Comparison of ENCODE assay signal across 15 mouse cellular contexts in the genomic region with DNA sequence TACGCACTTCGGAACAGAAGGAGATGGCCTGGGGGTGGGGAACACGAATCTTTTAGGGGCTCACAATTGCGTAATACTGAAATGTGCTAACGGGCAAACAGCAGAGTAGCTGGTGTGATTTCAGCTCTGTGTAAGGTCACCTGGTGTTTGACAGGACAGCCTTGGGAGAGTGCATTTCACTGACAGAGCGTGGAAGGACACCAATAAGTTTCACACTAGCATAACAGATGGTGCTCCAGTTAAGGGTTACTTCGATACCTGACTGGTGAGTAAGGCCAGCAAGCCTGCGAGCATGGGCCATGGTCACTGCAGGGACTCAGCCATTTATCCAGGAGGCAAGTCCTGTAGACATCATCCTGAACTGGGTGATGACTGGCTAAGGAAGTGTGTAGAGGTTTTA. TPM values are rescaled to one million over a fixed set of nuclear protein-coding genes. Genes with fewer than 3 reads are reported as not detected.
A peak's percentile ranks its signal among the peaks of the same experiment; 100 is the strongest.
DNase-seq lines count a peak whose midpoint lies in the region; ATAC-seq and TF ChIP-seq lines count a peak whose summit lies in the region.
"Had no signal": no experiment of that assay in that cellular context is flagged by ENCODE, and none has a peak within 500 bp of the region (broad histone marks: within the 10 kb centered on the region; RNA-seq: fewer than 3 reads in every experiment).

No protein-coding gene starts in this region.

- TF ChIP-seq CTCF in kidney, adult 2 months (conservative IDR thresholded peaks at IDR 0.05; ENCODE audit: insufficient read depth, insufficient read length, low read depth, low read length): no peak
- no peak for TF ChIP-seq CTCF in small intestine, adult 2 months (IDR thresholded peaks at IDR 0.05; ENCODE audit: extremely low read depth, insufficient read length, insufficient replicate concordance, low read depth, low read length)

- no peaks in the 10 kb centered on the region for H3K36me3 ChIP-seq in heart, embryonic 12.5 days
- H3K36me3 ChIP-seq in kidney, adult 2 months (ENCODE audit: control insufficient read depth, insufficient read depth, low read length): no peaks in the 10 kb centered on the region
- H3K36me3 ChIP-seq in neural tube, embryonic 14.5 days (ENCODE audit: control insufficient read depth, insufficient read depth, low read length): no peaks in the 10 kb centered on the region
- no peaks in the 10 kb centered on the region for H3K36me3 ChIP-seq in neural tube, embryonic 15.5 days
- no peaks in the 10 kb centered on the region for H3K36me3 ChIP-seq in small intestine, adult 2 months (ENCODE audit: control insufficient read depth, insufficient read depth, low read length)
- no peaks in the 10 kb centered on the region for H3K36me3 ChIP-seq in limb, embryonic 10.5 days

- H3K4me1 ChIP-seq in heart, embryonic 12.5 days (replicated peaks): peaks cover 75% of the 10 kb centered on the region
- H3K4me1 ChIP-seq in kidney, adult 2 months (ENCODE audit: control insufficient read depth, insufficient read depth, low read length): peaks cover 75% of the 10 kb centered on the region
- H3K4me1 ChIP-seq in neural tube, embryonic 14.5 days (ENCODE audit: control insufficient read depth, insufficient read depth, low read length): peaks cover 10% of the 10 kb centered on the region; the same call in 1 of the 2 replicates
- H3K4me1 ChIP-seq in neural tube, embryonic 15.5 days: peaks cover 20% of the 10 kb centered on the region
- peaks cover 31% of the 10 kb centered on the region for H3K4me1 ChIP-seq in small intestine, adult 2 months (ENCODE audit: control insufficient read depth, insufficient read depth, insufficient read length, low read length)
- peaks cover 41% of the 10 kb centered on the region for H3K4me1 ChIP-seq in limb, embryonic 10.5 days

- TF ChIP-seq POLR2A in kidney, adult 2 months (IDR thresholded peaks at IDR 0.05; ENCODE audit: low read depth, low read length): no peak
- TF ChIP-seq POLR2A in small intestine, adult 2 months (IDR thresholded peaks at IDR 0.05; ENCODE audit: low read depth, low read length): no peak

- H3K9me3 ChIP-seq in heart, embryonic 12.5 days (replicated peaks): no peaks in the 10 kb centered on the region
- no peaks in the 10 kb centered on the region for H3K9me3 ChIP-seq in neural tube, embryonic 14.5 days (ENCODE audit: control insufficient read depth, low read length)
- no peaks in the 10 kb centered on the region for H3K9me3 ChIP-seq in neural tube, embryonic 15.5 days (replicated peaks)
- H3K9me3 ChIP-seq in limb, embryonic 10.5 days (replicated peaks): no peaks in the 10 kb centered on the region
- H3K9me3 ChIP-seq: forebrain, embryonic 13.5 days had no signal

- H3K4me3 ChIP-seq in heart, embryonic 12.5 days: no peak overlapping the region
- H3K4me3 ChIP-seq in kidney, adult 2 months (ENCODE audit: insufficient read depth, low read depth, low read length): no peak overlapping the region
- H3K4me3 ChIP-seq in neural tube, embryonic 14.5 days (ENCODE audit: low read depth, low read length): no peak overlapping the region
- H3K4me3 ChIP-seq in neural tube, embryonic 15.5 days (replicated peaks): no peak overlapping the region
- H3K4me3 ChIP-seq in small intestine, adult 2 months (ENCODE audit: low read depth, low read length): no peak overlapping the region
- H3K4me3 ChIP-seq in limb, embryonic 10.5 days: no peak overlapping the region
- H3K4me3 ChIP-seq: forebrain, embryonic 13.5 days had no signal

- DNase-seq in heart, adult 11 months: peak; percentile 90
- no peak for DNase-seq in kidney, adult 2 months
- DNase-seq in kidney, adult 11 months: no peak
- DNase-seq in limb, embryonic 10.5 days (ENCODE audit: low spot score): no peak
- DNase-seq: kidney, postnatal 4 days; left cerebral cortex, postnatal 4 days; lung, embryonic 14.5 days; retina, postnatal 1 day; thymus, adult 2 months had no signal

- no peak overlapping the region for H3K4me2 ChIP-seq in heart, embryonic 12.5 days
- H3K4me2 ChIP-seq in neural tube, embryonic 14.5 days (ENCODE audit: low read depth, low read length): no peak overlapping the region
- H3K4me2 ChIP-seq in neural tube, embryonic 15.5 days: no peak overlapping the region
- H3K4me2 ChIP-seq: forebrain, embryonic 13.5 days; lung, embryonic 14.5 days had no signal

- no peak overlapping the region for H3K27ac ChIP-seq in heart, embryonic 12.5 days (ENCODE audit: poor library complexity, severe bottlenecking)
- H3K27ac ChIP-seq in kidney, adult 2 months (ENCODE audit: insufficient read depth, low read depth, low read length): 0 out of 2 replicates have a peak overlapping the region, but pooled peaks have one; percentile 57
- no peak overlapping the region for H3K27ac ChIP-seq in neural tube, embryonic 14.5 days (ENCODE audit: low read depth, low read length)
- H3K27ac ChIP-seq in neural tube, embryonic 15.5 days (replicated peaks): no peak overlapping the region
- peak overlapping the region; percentile 23; the same call in 1 of the 2 replicates for H3K27ac ChIP-seq in small intestine, adult 2 months (ENCODE audit: insufficient read depth, low read depth, low read length)
- no peak overlapping the region for H3K27ac ChIP-seq in limb, embryonic 10.5 days
- H3K27ac ChIP-seq: forebrain, embryonic 13.5 days had no signal

- no peak overlapping the region for H3K9ac ChIP-seq in heart, embryonic 12.5 days
- H3K9ac ChIP-seq in neural tube, embryonic 14.5 days (replicated peaks; ENCODE audit: low read depth, low read length): no peak overlapping the region
- H3K9ac ChIP-seq in neural tube, embryonic 15.5 days (replicated peaks): no peak overlapping the region
- H3K9ac ChIP-seq: forebrain, embryonic 13.5 days; lung, embryonic 14.5 days had no signal

- WGBS in heart, embryonic 12.5 days: 64% methylated on average over 8 of the region's 8 CpGs
- 44% methylated on average over 8 of the region's 8 CpGs for WGBS in kidney, adult 2 months
- WGBS in neural tube, embryonic 14.5 days: 53% methylated on average over 8 of the region's 8 CpGs
- WGBS in neural tube, embryonic 15.5 days: 61% methylated on average over 8 of the region's 8 CpGs
- WGBS in small intestine, adult 2 months: 61% methylated on average over 8 of the region's 8 CpGs
- WGBS in limb, embryonic 10.5 days: 65% methylated on average over 8 of the region's 8 CpGs

- no peak for ATAC-seq in heart, embryonic 12.5 days (ENCODE audit: insufficient number of reproducible peaks, low FRiP score)
- ATAC-seq in neural tube, embryonic 14.5 days (ENCODE audit: low read depth): peak; percentile 7; the same call in 1 of the 2 replicates
- ATAC-seq in neural tube, embryonic 15.5 days (ENCODE audit: low FRiP score): no peak
- ATAC-seq: forebrain, embryonic 13.5 days; hindbrain, embryonic 16.5 days had no signal

- no peaks in the 10 kb centered on the region for H3K27me3 ChIP-seq in heart, embryonic 12.5 days (replicated peaks)
- H3K27me3 ChIP-seq in kidney, adult 2 months (replicated peaks; ENCODE audit: control insufficient read depth, insufficient read depth, low read length): no peaks in the 10 kb centered on the region
- no peaks in the 10 kb centered on the region for H3K27me3 ChIP-seq in neural tube, embryonic 14.5 days (ENCODE audit: control insufficient read depth, insufficient read depth, low read length)
- H3K27me3 ChIP-seq in neural tube, embryonic 15.5 days (replicated peaks): no peaks in the 10 kb centered on the region
- H3K27me3 ChIP-seq in small intestine, adult 2 months (ENCODE audit: control insufficient read depth, insufficient read depth, low read length): no peaks in the 10 kb centered on the region
- H3K27me3 ChIP-seq in limb, embryonic 10.5 days (ENCODE audit: low read depth, poor library complexity, severe bottlenecking): no peaks in the 10 kb centered on the region
- H3K27me3 ChIP-seq: forebrain, embryonic 13.5 days had no signal

RNA-seq across cellular contexts. Expression of a gene that starts 18.7 kb away (rescaled TPM):
- 17.4 and 19.3 TPM in 2 replicates for polyA plus RNA-seq in heart, embryonic 12.5 days (2016; fragmentation: Nextera tagmentation; extraction: Ambion mirVana)
- 29.9 and 30.2 TPM in 2 replicates for polyA plus RNA-seq in kidney, adult 2 months (2012; rRNA removed)
- 11.6 and 13.8 TPM in 2 replicates for polyA plus RNA-seq in neural tube, embryonic 14.5 days (2014; fragmentation: Nextera tagmentation; extraction: Ambion mirVana)
- 15.2 and 15.6 TPM in 2 replicates for polyA plus RNA-seq in neural tube, embryonic 15.5 days (2015; fragmentation: Nextera tagmentation; extraction: Ambion mirVana)
- 8.1 and 18.5 TPM in 2 replicates for polyA plus RNA-seq in small intestine, adult 2 months (2012; rRNA removed)
- polyA plus RNA-seq in limb, embryonic 10.5 days (2016; fragmentation: Nextera tagmentation; extraction: Ambion mirVana): 16.4 and 17.6 TPM in 2 replicates

Comparison
In these comparisons a context has a peak if more than half of its experiments do, and no peak if none do; other contexts are left out.
1. H3K27ac ChIP-seq: peak in kidney, adult 2 months (single experiment) and small intestine, adult 2 months (single experiment); none in heart, embryonic 12.5 days (single experiment), neural tube, embryonic 14.5 days (single experiment), neural tube, embryonic 15.5 days (single experiment) and limb, embryonic 10.5 days (single experiment).